Mouse (Mus musculus) granulocyte monocyte progenitor cell, adult 5-6 weeks (primary cell): ENCODE measurements around the gene Zswim5. TPM values are rescaled to one million over a fixed set of nuclear protein-coding genes. Genes with fewer than 3 reads are reported as not detected.

ENCODE experiments used
- ATAC-seq: replicated peaks from 2 replicates; pipeline ENCODE4 v1.8.0; 2016; ENCODE audit warnings: mild to moderate bottlenecking, moderate TSS enrichment, inconsistent platforms; ENCODE audit not compliant: poor library complexity, severe bottlenecking
- total RNA-seq, 2 experiments: library from RNA; stranded (forward) in 1 of 2; stranded (reverse) in 1 of 2; fragments of 200-712, 200-1000 nt in 1 of 2; fragments of >200 nt in 1 of 2; fragmentation: Nextera tagmentation in 1 of 2; gene quantifications; 2 replicates each; pipeline ENCODE4 v1.2.3; 2014 to 2017

The Zswim5 gene
- total RNA-seq, 2 experiments from 2014 or later: not detected

DNA sequence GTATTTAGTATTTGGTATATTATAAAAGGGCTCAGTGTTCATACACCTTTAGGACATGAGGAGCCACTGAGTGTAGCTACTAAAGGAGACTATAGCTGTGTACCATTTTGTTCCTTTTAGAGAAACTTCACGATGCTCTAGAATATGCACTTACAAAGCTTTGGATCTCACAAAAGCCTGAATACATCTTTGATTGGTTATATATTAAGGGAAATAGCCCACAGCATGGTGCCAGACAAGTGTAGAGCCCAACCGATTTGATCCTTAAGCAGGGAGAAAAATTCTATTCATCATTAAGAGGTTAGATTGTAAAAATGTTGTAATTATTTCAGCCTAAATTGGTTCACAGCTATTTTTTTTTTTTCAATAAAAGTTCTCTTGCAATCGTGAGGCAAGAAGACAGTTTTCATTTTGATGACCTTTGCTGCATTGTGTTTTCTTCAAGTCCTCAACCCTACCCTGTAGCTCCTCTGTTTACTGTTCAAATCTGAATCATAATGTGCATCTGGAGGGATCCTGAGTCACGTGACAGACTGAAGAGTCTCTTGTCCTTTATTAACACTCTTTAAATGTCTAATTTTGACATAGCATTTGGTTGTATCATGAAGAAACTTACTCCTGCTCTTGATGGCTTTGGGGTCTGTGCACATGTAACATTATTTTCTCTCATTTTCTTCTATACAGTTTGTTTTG lies 33.5 kb downstream of the Zswim5 start:
- ATAC-seq: no peak

DNA sequence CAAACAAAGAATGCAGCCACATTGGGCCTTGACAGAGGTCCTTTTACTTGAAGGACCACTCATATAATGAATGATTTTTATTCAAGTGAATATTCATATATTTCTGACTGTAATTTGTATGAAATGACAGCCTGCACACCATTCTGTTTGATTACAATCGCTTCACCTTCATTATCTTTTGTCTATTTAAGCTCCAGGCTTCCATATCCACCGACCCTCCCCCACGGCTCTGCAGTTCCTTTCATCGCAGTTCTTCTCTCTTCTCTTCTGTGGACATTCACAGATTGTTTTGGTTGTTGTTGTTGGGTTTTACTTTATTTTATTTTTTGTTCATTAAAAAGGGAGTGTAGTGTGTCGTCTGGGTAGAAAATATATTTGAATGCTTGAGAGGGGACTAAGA lies 34.0 kb downstream of the Zswim5 start:
- no peak for ATAC-seq

DNA sequence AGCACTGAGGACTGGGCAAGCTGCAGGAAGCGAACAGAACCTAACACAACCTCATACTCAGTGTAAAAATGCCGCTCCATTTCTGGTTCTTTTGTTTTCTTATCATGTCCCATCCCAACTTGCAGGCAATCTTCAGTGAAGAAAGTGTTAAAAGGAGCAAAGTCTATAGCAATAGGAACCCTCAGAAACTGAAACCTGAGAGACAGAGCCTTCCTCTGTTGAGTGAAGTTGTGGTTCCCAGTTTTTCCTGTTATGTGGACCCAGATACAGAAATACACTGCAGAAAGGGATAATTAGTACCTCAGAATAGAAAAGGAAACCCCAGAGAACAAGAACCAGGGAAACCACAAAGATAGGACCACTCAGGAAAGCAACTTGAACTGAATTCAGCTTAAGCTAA lies 36.1 kb downstream of the Zswim5 start:
- ATAC-seq: peak; percentile 40; the same call in 1 of the 2 replicates

DNA sequence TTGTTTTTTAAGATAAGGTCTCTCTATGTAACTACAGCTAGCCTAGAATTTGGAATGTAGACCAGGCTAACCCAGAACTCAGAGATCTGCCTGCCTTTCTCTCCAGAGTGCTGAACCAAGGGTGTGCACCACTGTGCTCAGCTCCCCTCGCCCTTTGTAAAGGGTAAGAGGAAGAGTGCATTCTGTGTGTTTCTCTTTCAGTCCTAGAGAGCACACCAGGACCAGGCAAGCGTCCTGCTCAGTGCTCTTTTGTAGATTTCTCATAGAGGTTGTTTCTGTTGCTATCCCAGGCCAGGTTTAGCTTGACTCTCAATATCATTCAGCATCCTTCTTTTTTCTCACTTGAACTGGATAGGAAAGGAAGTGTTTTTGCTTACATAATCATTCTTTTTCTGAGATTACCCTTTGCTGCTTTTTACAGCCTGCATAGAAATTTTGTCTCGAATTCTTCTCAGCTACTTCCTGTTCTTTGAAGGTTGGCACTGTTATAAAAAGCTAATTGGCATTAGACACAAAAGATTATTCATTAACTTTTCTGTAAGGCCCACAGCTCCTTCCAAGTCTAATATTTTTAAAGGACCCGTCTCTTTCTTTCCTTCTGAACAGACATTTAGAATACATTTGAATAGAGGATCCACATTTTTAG lies 51.0 kb downstream of the Zswim5 start:
- ATAC-seq: no peak

DNA sequence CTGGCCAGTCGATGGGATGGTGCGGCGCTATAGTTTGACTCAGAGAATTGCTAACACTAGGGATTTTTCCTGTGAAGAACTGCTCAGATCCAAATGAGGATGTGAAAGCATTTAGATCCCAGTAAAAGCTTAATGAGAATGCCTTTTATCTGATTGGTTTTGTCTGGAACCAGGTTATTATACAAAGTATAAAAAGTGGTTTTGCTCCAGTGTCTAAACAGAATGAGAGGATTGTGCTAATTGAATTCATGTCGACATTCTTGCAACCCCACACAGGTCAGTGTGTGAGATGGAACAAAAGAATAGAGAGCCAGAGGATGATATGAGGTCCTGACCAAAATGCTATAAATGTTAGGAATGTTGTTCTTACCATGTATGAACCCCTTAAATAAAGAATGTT lies 62.4 kb downstream of the Zswim5 start:
- no peak for ATAC-seq

DNA sequence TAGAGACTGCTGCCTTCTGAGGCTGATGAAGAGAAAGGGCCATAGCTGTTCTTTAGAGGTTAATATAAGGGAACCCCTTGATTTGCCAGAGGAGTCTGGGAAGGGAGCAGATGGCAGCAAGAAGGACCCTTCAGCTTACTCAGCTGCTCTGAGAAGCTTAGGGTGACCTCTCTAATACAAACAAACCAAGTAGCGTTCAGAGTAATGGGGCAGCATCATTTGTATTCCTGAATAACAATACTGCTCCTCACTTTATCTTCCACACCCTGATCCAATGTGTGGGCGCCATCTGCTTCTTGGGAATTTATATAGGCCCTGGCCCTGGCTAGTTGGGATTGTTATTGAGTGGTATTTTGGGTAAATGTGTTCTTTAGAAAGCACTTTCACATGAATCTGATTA lies 65.5 kb downstream of the Zswim5 start:
- no peak for ATAC-seq

DNA sequence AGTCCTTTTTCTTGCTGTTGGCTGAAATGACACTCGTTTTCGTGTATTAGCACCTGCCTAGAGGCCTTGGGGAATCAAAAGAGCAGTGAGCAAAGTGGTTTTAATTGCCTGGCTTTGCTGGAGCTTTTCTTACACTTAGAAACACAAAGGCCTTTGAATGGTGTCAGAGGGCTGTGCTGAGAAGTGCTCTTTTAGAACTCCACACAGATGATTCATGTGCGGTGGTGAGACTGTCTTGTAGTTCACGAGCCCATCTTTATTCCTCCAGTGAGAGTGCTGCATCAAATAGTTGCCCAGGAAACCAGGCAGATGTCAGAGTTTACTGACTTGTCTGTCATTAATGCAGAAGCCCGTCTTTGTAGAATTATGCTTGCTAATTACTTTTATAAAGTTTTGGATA lies 66.9 kb downstream of the Zswim5 start:
- no peak for ATAC-seq

DNA sequence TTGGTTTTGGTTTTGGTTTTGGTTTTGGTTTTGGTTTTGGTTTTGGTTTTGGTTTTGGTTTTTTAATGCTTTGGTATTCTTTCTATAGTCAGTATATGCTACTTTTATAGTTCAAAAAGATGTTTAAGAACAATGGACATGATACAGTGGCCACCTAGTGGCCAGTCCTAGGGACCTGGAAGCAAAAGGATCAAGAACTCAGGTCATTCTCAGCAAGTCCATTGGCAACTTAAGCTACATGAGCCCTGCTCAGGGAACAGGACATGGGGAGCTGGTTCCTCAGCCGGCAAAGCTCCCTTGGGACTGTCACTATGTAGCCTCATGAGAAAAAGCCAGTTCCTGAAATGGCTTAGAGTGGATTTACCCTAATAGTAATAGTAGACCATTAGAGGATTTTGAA lies 74.5 kb downstream of the Zswim5 start:
- no peak for ATAC-seq

DNA sequence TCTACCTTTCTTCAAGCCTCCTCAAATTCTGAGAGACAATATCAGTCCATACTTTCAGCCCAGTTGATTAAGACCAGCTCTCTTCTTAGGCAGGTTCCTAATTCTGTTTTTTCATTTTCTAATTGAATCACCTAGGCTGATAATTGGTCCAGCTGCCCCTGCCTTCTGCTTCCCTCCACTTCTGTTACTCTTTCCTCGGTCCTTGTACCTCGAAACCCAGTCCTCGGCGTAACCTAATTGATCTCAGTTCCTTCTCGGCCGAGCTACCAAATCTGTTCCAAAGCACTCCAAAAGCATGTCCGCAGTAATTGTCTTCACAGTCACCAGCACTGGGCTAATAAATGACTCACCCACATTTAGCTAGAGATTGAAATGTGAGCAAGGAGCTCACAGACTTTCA lies 77.8 kb downstream of the Zswim5 start:
- ATAC-seq: no peak

DNA sequence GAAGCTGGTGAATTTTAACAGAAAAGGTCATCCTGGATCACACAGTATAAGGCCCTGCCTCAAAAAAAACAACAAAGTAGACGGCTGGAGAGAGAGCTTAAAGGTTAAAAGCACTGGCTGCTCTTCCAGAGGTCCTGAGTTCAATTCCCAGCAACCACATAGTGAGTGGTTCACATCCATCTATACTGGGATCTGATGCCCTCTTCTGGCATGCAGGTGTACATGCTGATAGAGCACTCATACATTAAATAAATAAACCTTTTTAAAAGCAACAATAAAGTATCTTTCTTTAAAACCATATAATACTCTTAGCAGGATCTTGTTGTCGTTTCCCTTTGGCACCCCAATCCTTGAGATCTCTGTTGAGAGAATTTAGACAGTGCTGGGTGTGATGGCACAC lies 99.3 kb downstream of the Zswim5 start:
- ATAC-seq: no peak

DNA sequence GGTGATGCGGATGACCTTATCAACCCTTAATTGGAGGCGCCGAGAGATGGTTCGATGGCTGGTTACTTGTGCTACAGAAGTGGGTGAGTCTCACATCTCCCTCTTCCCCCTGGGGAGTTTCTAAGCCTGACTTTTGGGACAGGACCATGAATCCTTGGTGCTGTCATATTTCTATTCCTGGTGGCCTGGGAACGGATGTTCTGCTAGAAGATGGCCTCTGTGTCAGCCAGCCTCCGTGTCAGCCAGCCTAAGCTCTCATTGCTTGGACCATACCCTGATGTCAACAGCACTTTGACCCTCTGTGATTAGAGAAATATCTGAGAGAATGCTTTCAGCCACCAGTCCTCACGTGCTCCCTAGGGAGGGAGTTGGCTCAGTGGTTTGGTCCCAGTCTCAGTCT lies 108.5 kb downstream of the Zswim5 start:
- ATAC-seq: no peak

DNA sequence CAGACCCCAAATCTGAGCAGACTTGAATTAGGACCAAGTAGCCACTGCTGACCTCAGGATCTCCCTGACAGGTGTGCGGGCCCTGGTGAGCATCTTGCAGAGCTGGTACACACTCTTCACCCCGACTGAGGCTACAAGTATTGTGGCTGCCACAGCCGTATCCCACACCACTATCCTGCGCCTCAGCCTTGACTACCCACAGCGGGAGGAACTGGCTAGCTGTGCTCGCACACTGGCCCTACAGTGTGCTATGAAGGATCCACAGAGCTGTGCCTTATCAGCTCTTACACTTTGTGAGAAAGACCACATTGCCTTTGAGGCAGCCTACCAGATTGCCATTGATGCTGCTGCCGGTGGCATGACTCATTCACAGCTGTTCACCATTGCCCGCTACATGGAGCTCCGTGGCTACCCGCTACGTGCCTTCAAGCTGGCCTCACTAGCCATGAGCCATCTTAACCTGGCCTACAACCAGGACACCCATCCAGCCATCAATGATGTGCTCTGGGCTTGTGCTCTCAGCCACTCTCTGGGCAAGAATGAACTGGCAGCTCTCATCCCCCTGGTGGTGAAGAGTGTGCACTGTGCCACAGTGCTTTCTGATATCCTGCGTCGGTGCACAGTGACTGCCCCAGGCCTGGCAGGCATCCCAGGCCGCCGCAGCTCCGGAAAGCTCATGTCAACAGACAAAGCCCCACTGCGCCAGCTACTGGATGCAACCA lies 109.4 kb downstream of the Zswim5 start:
- peak; percentile 93 for ATAC-seq

DNA sequence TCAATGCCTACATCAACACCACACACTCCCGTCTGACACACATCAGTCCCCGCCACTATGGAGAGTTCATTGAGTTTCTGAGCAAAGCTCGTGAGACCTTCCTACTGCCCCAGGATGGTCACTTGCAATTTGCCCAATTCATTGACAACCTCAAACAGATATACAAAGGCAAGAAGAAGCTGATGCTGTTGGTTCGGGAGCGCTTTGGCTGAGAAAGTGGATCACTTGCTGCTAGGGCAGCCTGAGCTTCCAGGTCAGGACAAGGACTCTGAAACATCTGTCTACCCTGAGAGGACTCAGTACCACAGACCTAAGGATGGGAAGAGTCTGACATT lies 109.9 kb downstream of the Zswim5 start:
- ATAC-seq: no peak

DNA sequence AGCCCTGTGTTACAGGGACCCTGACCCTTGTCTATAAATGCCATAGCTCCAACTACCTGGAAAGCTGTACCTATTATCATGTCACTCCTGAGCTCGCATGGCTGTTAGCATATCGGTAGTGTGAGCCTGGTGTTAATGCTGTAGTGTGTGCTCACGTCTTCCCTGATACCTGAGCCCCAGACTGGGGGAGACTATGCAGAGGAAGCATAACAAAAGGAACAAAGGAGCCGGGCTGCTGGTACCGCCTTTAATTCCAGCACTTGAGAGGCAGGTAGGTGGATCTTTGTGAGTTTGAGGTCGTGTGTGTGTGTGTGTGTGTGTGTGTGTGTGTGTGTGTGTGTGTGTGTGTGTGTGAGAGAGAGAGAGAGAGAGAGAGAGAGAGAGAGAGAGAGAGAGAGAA lies 112.6 kb downstream of the Zswim5 start:
- no peak for ATAC-seq

DNA sequence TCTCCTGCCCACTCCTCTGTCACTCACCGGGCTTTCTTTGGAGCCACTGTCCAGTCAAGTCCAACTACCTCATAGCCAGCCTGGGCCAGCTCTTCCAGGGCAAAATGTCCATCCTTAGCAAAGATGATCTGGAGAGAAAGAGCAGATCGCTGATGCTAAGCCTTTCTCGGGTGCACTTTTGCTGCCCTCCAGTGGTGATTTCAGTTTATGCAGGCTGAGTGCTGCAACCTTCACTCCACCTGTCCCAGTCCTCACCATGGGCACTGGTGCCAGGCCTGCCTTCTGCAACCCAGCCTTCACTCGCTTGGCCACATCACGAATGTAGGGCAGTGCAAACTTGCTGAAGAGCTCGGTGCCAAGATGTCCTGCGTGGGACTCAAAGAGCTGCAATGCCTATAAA lies 114.2 kb downstream of the Zswim5 start:
- peak; percentile 32 for ATAC-seq

DNA sequence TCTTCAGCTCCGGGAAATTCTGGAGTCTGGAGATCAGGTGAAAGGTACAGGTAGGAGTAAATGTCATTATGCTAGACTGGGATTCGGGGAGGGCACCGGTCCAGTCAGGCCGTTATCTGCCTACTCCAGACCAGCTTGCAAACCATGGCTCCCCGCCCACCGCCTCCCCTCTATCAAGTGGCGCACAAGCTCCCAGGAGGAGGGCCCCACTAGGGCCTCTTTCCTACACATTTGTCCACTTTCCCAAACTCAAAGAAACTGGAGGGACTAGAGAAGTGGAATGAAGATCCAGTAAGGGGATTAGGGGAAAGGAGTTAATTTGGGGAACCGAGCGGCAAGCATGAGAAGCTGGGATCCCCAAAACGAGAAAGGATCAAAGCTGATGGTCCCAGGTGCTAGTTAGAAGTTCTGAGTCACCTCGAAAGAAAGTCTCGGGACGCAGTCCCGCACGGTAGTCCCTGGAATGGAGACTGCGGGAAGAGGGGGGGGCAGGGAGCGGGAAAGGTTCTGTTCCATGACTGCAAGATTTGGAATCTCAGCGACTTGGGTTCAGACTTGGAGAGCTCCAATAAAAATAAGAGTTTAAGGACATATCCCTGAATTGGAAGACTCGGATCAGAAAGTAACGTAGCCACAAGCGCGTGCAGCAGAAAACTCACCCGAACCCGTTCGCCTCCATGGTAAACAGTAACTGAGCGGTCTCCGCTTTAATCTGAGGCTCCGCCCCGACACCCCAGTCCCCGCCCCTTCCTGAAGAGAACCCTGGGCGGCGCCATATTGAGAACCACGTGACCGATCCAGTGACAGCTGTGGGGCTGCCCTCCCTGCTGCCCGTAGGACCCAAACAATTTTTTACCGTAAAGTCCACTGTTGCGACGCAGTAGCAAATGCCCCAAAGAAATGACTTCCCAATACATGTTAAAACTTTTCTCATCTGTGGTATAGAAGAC lies 116.8 kb downstream of the Zswim5 start, which contains the start of gene Urod:
Gene Urod, minus strand, starts transcription at position 742 of the 950 bp plus-strand sequence.
- ATAC-seq: peak; percentile 81

DNA sequence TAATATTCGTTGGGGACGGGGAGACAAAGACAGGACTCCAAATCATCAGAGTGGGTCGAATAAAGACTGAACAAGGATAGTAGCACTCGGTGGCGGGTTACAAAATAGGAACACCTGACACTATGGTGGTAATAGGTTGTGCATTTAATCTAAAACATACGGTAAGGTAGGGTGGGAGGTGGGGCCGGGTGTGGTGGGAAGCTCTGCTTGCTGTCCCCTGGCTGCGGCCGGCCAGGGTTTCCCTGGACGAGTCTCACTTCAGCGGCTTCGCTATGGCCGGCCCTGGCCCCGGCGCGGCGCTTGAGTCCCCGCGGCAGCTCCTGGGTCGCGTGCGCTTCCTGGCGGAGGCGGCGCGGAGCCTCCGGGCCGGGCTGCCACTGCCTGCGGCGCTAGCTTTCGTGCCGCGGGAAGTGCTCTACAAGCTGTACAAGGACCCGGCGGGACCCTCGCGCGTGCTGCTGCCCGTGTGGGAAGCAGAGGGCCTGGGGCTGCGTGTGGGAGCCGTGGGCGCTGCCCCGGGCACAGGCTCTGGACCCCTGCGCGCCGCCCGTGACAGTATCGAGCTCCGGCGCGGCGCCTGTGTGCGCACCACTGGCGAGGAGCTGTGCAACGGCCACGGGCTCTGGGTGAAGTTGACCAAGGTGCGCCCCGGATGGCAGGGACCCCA lies 118.1 kb downstream of the Zswim5 start, which contains the start of gene Hectd3:
Gene Hectd3, plus strand, starts transcription at position 187 of the 667 bp plus-strand sequence.
- peak; percentile 52 for ATAC-seq

DNA sequence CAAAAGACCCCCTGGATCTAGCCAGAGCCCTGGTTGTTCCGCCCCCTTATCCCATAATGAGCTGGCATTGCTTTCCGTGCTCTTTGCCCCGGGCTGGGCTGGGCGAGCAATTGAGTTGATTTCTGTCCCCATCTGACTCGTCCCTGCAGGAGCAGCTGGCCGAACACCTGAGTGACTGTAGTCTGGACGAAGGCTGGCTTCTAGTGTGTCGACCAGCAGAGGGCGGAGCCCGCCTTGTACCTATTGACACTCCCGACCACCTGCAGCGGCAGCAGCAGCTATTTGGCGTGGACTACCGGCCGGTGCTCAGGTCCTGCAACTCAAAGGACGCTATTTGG lies 118.6 kb downstream of the Zswim5 start:
- ATAC-seq: 0 out of 2 replicates have a peak, but pooled peaks have one; percentile 6

DNA sequence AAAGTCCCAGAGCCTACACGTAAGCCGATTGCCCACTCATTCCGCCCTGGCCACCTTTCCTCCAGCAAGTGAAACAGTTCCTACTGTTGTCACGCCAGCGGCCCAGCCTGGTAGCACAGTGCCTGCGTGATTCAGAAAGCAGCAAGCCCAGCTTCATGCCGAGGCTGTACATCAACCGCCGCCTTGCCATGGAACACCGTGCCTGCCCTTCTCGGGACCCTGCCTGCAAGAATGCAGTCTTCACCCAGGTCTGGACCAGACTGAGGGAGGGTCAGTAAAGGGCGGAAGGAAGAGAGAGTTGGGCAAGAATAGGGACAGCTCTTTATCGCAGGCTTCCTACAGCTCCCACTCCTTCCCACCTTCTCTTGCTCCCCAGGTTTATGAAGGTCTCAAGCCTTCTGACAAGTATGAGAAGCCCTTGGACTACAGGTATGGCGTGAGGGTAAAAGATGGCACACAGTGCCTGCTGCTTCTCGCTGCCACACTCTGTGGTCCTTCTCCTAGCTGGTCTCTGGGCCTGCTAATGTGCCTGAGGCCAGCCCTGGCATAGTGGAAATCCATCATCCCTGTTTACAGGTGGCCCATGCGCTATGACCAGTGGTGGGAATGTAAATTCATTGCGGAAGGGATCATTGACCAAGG lies 122.5 kb downstream of the Zswim5 start:
- ATAC-seq: no peak
